Mouse (Mus musculus) liver, embryonic 16.5 days (tissue): ENCODE results near the gene Flnb. TPM values are rescaled to one million over a fixed set of nuclear protein-coding genes. Genes with fewer than 3 reads are reported as not detected.
A peak's percentile ranks its signal among the peaks of the same experiment; 100 is the strongest.

ENCODE experiments used
- ATAC-seq: fragments of 200-750 bp; cut with Nextera tagmentation; 2 replicates; pipeline ENCODE4 v1.8.0; 2017; ENCODE audit warnings: low read depth, mild to moderate bottlenecking, moderate number of reproducible peaks, moderate library complexity
- H3K27ac ChIP-seq: fragments of 300-500 bp; sonication (generic); 2 replicates; pipeline ENCODE4 v1.5.1; 2014; ENCODE audit warnings: mild to moderate bottlenecking, low read length
- H3K27me3 ChIP-seq: fragments of 300-500 bp; sonication (generic); 2 replicates; pipeline ENCODE4 v1.6.1; 2014; ENCODE audit warnings: low read depth, low read length, mixed read lengths; ENCODE audit not compliant: control insufficient read depth, insufficient read depth
- H3K36me3 ChIP-seq: fragments of 300-500 bp; sonication (generic); 2 replicates; pipeline ENCODE4 v1.6.1; 2014; ENCODE audit warnings: mild to moderate bottlenecking; ENCODE audit not compliant: control insufficient read depth, insufficient read depth
- H3K4me1 ChIP-seq: fragments of 300-500 bp; sonication (generic); 2 replicates; pipeline ENCODE4 v1.6.1; 2014; ENCODE audit warnings: low read depth, low read length, mixed read lengths; ENCODE audit not compliant: control insufficient read depth
- H3K4me2 ChIP-seq: fragments of 300-500 bp; sonication (generic); 2 replicates; pipeline ENCODE4 v1.6.1; 2014; ENCODE audit warnings: low read depth, low read length, mixed read lengths
- H3K4me3 ChIP-seq: fragments of 300-500 bp; sonication (generic); 2 replicates; pipeline ENCODE4 v1.5.1; 2014; ENCODE audit warnings: low read depth, mild to moderate bottlenecking, low read length
- H3K9ac ChIP-seq: fragments of 300-500 bp; sonication (generic); 2 replicates; pipeline ENCODE4 v1.6.1; 2014; ENCODE audit warnings: low read depth, low read length
- H3K9me3 ChIP-seq: fragments of 300-500 bp; sonication (generic); replicated peaks from 2 replicates; pipeline ENCODE4 v1.6.1; 2016; ENCODE audit warnings: low read length; ENCODE audit not compliant: control insufficient read depth
- WGBS: fragments of 180-500 bp; shearing (Covaris S2); extraction: QIAGEN DNeasy Blood & Tissue Kit; methylation state at CpG from one replicate; pipeline ENCODE4 v1.1.7; 2014; ENCODE audit not compliant: insufficient replicate concordance; 5-methylcytosine and 5-hydroxymethylcytosine counted together
- polyA plus RNA-seq: library from polyadenylated mRNA; unstranded; fragments of >200 nt; fragmentation: Nextera tagmentation; extraction: Ambion mirVana; gene quantifications from 2 replicates; pipeline ENCODE4 v1.2.1, GENCODE M21; 2015

The Flnb gene
- polyA plus RNA-seq, 1 experiment from 2014 or later: 4.8 TPM

DNA sequence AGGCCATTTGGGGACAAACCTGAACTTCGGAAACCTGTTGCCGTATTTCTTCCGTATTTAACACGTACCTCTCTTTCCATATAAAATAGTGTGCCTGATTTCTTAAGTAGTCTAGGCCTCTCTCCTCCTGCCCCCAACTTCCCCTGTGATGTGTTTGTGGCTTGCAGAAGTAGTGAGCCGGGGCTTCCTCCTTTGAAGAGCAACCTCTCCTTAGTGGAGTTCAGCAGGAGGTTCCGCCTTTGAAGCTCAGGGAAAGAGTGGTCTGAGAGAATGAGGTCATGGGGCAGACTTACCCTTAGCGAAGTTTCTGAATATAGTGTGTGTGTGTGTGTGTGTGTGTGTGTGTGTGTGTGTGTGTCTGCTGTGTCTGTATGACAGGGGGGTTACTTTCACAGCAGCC, 96.1 kb downstream of the Flnb start:
- H3K36me3 ChIP-seq: no peaks in the 10 kb centered on the region; the same call in none of the 2 replicates
- ATAC-seq: peak; percentile 30; the same call in 1 of the 2 replicates

GRCm38 (mm10) chr14:7914461-7914860, 96.7 kb downstream of the Flnb start:
- Histone ChIP-seq H3K4me1 (peaks cover 10% of the 10 kb centered on the region), H3K36me3 (no peaks in the 10 kb centered on the region; the same call in none of the 2 replicates), H3K4me2 (no peak overlapping the region), H3K27me3 (no peaks in the 10 kb centered on the region), H3K9ac (no peak overlapping the region), H3K27ac (no peak overlapping the region), H3K4me3 (no peak overlapping the region), H3K9me3 (no peaks in the 10 kb centered on the region)
- WGBS: 54% methylated on average over 4 of the region's 4 CpGs
- no peak for ATAC-seq

More for the DNA sequence above, 96.1 kb downstream of the Flnb start:
- Histone ChIP-seq H3K4me3 (no peak overlapping the region), H3K4me1 (peaks cover 8% of the 10 kb centered on the region), H3K4me2 (no peak overlapping the region), H3K27ac (no peak overlapping the region), H3K27me3 (no peaks in the 10 kb centered on the region), H3K9me3 (no peaks in the 10 kb centered on the region), H3K9ac (no peak overlapping the region)
- WGBS: 42% methylated on average over 7 of the region's 7 CpGs

GRCm38 (mm10) chr14:7918150-7918991, 100.6 kb downstream of the Flnb start:
- Histone ChIP-seq H3K4me3 (no peak overlapping the region), H3K27me3 (no peaks in the 10 kb centered on the region), H3K4me2 (no peak overlapping the region), H3K9ac (no peak overlapping the region), H3K4me1 (peaks cover 10% of the 10 kb centered on the region), H3K36me3 (no peaks in the 10 kb centered on the region; the same call in 1 of the 2 replicates), H3K27ac (peak overlapping the region; percentile 41; the same call in 1 of the 2 replicates), H3K9me3 (no peaks in the 10 kb centered on the region)
- peak; percentile 31; the same call in 1 of the 2 replicates for ATAC-seq
- 41% methylated on average over 6 of the region's 6 CpGs for WGBS

- 62% methylated on average over 5 of the region's 5 CpGs for WGBS
- Histone ChIP-seq H3K4me3 (no peak overlapping the region), H3K9me3 (no peaks in the 10 kb centered on the region), H3K27me3 (no peaks in the 10 kb centered on the region), H3K9ac (no peak overlapping the region), H3K36me3 (no peaks in the 10 kb centered on the region; the same call in 1 of the 2 replicates), H3K4me1 (peaks cover 10% of the 10 kb centered on the region), H3K27ac (no peak overlapping the region), H3K4me2 (no peak overlapping the region)
- no peak for ATAC-seq
These were observed 101.6 kb downstream of the Flnb start for GRCm38 (mm10) chr14:7919309-7919708.

DNA sequence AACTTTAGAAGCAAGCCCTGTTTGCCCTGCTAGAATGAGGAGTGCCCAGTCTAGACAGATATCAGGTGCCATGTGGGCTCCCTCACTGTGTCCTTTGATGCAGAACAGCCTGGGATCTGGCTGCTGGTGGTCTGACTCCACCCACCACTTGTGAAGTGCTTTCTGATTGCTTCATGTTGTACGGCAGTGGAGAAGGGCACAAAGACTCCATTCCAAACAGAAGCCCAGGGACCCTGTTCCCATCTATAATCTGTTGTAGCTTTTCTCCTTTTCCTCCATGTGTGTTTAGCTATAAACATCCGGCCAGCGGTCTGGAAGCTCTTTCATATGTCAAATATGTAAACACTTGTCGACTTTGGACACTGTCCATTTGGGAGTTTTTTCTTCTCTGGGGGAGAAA, 102.2 kb downstream of the Flnb start:
- H3K4me2 ChIP-seq: no peak overlapping the region
- 60% methylated on average over 4 of the region's 4 CpGs for WGBS
- H3K4me3 ChIP-seq: no peak overlapping the region
- H3K27me3 ChIP-seq: no peaks in the 10 kb centered on the region
- H3K36me3 ChIP-seq: no peaks in the 10 kb centered on the region
- H3K9ac ChIP-seq: no peak overlapping the region
- H3K4me1 ChIP-seq: peaks cover 10% of the 10 kb centered on the region
- H3K9me3 ChIP-seq: no peaks in the 10 kb centered on the region
- no peak; the same call in 1 of the 2 replicates for ATAC-seq
- H3K27ac ChIP-seq: no peak overlapping the region

- Histone ChIP-seq H3K27ac (no peak overlapping the region), H3K4me2 (no peak overlapping the region), H3K36me3 (no peaks in the 10 kb centered on the region), H3K4me1 (peaks cover 10% of the 10 kb centered on the region), H3K27me3 (no peaks in the 10 kb centered on the region), H3K9me3 (no peaks in the 10 kb centered on the region), H3K9ac (no peak overlapping the region), H3K4me3 (no peak overlapping the region)
- WGBS: 36% methylated on average over 5 of the region's 5 CpGs
- ATAC-seq: no peak
These were observed 103.7 kb downstream of the Flnb start for GRCm38 (mm10) chr14:7921459-7921858.

DNA sequence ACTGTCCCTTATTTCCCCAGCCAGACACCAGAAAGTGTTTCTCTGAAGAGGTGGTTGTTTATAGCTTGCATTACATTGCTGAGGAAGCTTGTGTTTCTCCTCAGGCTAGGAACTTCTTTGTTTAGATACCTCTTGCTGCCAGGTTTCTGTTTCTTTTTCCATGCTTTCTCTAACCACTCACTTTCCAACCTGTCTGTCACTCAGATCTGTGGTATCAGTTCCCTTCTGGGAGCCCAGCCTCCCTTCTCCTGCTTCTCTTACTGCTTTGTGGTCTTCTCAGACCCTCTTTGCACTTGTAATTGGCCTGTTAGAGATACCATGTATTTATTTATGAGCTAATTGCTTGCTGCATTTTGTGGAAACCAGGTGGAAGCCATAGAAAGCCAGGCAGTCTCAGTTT, 105.9 kb downstream of the Flnb start:
- H3K27ac ChIP-seq: no peak overlapping the region
- H3K9ac ChIP-seq: no peak overlapping the region
- ATAC-seq: no peak
- H3K4me2 ChIP-seq: no peak overlapping the region
- no peaks in the 10 kb centered on the region for H3K27me3 ChIP-seq
- H3K4me1 ChIP-seq: peaks cover 4% of the 10 kb centered on the region; the same call in 1 of the 2 replicates
- H3K4me3 ChIP-seq: no peak overlapping the region
- no peaks in the 10 kb centered on the region; the same call in 1 of the 2 replicates for H3K36me3 ChIP-seq
- no peaks in the 10 kb centered on the region for H3K9me3 ChIP-seq

- H3K4me1 ChIP-seq: peaks cover 3% of the 10 kb centered on the region; the same call in 1 of the 2 replicates
- WGBS: 12% methylated on average over 1 of the region's 1 CpGs
These were observed 110.6 kb downstream of the Flnb start for GRCm38 (mm10) chr14:7928362-7928761.

GRCm38 (mm10) chr14:7929029-7929428, 111.3 kb downstream of the Flnb start:
- no peaks in the 10 kb centered on the region for H3K27me3 ChIP-seq
- H3K27ac ChIP-seq: no peak overlapping the region
- H3K4me1 ChIP-seq: peaks cover 5% of the 10 kb centered on the region; the same call in 1 of the 2 replicates
- H3K36me3 ChIP-seq: no peaks in the 10 kb centered on the region; the same call in 1 of the 2 replicates
- H3K9me3 ChIP-seq: no peaks in the 10 kb centered on the region
- 15% methylated on average over 7 of the region's 7 CpGs for WGBS
- no peak overlapping the region for H3K4me2 ChIP-seq
- H3K4me3 ChIP-seq: no peak overlapping the region
- no peak for ATAC-seq
- H3K9ac ChIP-seq: no peak overlapping the region

More at GRCm38 (mm10) chr14:7928362-7928761, 110.6 kb downstream of the Flnb start:
- Histone ChIP-seq H3K4me3 (no peak overlapping the region), H3K36me3 (no peaks in the 10 kb centered on the region; the same call in 1 of the 2 replicates), H3K27me3 (no peaks in the 10 kb centered on the region), H3K9me3 (no peaks in the 10 kb centered on the region), H3K9ac (no peak overlapping the region), H3K27ac (no peak overlapping the region), H3K4me2 (no peak overlapping the region)
- ATAC-seq: no peak
